Mouse (Mus musculus) inflammation-experienced regulatory T-cells (primary cell): ENCODE measurements around the gene Olfr469. TPM values are rescaled to one million over a fixed set of nuclear protein-coding genes. Genes with fewer than 3 reads are reported as not detected.

Experiments used
- polyA plus RNA-seq, 2 experiments: library from polyadenylated mRNA; unstranded; fragments of 100-300 nt; shearing (Covaris generic); gene quantifications; one replicate each; pipeline ENCODE4 v1.2.1; 2017

Olfr469 gene
- not detected for polyA plus RNA-seq

GRCm38 (mm10) chr7:107825441-107825840 lies at the start of gene Olfr469:
Gene Olfr469, minus strand, starts transcription at chr7:107825541.

GRCm38 (mm10) chr7:107847390-107847789 lies 22.0 kb upstream of the Olfr469 start, which contains the start of gene Olfr470:
Gene Olfr470, minus strand, starts transcription at chr7:107847490.

GRCm38 (mm10) chr7:107811963-107812362 lies 13.4 kb downstream of the Olfr469 start, which contains the start of gene Olfr467:
Gene Olfr467, plus strand, starts transcription at chr7:107812263.

GRCm38 (mm10) chr7:107801108-107801507 lies 24.2 kb downstream of the Olfr469 start, which contains the start of gene Ovch2:
Gene Ovch2, minus strand, starts transcription at chr7:107801208.

Other genes with a start within 250 kb of the Olfr469 start
- 1 to 10 TPM; 2.2 to 4.4 TPM for gene Ppfibp2, start 230.3 kb downstream of the Olfr469 start, polyA plus RNA-seq
- gene 5330417H12Rik, start 200.4 kb downstream of the Olfr469 start, polyA plus RNA-seq: not detected
- under 1 TPM; 0.31 to 0.56 TPM for gene Cyb5r2, start 67.5 kb downstream of the Olfr469 start, polyA plus RNA-seq
- not detected for gene Ovch2, start 24.3 kb downstream of the Olfr469 start, polyA plus RNA-seq
- gene Olfr467, start 13.3 kb downstream of the Olfr469 start, polyA plus RNA-seq: not detected
- not detected for gene Olfr470, start 21.9 kb upstream of the Olfr469 start, polyA plus RNA-seq
- under 1 TPM; 0.07 to 0.23 TPM for gene Olfr472, start 72.4 kb upstream of the Olfr469 start, polyA plus RNA-seq
- not detected for gene Olfr473, start 104.9 kb upstream of the Olfr469 start, polyA plus RNA-seq
- not detected for gene Olfr474, start 129.1 kb upstream of the Olfr469 start, polyA plus RNA-seq
- gene Olfr476, start 139.3 kb upstream of the Olfr469 start, polyA plus RNA-seq: not detected
- under 1 TPM in 1 of 2 experiments, not detected in 1; 0.10 TPM for gene Olfr477, start 161.2 kb upstream of the Olfr469 start, polyA plus RNA-seq
- not detected for gene Olfr478, start 208.4 kb upstream of the Olfr469 start, polyA plus RNA-seq
- not detected for gene Olfr479, start 225.2 kb upstream of the Olfr469 start, polyA plus RNA-seq
- gene Olfr480, start 241.8 kb upstream of the Olfr469 start, polyA plus RNA-seq: not detected